Mouse (Mus musculus): ENCODE results near the gene Casz1.

Casz1 gene

DNA sequence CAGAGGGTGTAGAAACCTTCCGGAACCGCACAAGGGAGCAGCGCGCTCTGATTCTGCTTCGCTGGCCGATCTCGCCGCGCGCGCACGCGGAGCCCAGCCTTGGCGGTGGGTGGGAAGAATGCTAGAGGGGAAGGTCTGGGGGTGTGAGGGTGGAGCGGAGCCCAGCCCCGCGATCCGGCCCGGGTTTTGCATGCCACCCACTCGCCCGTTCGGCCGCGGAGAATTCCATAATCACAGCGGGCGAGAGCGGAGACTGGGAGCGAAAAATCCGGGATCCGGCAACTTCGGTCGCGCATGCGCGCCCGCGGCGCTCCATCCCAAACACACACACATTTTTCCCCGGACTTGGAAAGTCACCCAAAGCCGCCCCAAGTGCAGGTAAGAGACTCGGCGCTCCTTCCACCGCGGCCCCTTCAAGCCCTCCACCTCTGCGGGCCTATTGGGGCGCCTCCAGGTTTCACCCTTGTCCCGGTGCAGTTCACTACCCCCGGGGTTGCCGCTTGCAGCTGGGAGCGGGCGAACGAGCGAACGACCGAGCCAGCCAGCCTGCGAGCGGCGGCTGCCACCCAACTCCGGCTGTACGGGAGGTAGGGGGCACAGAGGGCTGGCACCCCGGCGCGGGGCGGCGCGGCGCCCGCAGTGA, at the start of gene Casz1:
Gene Casz1, plus strand, starts transcription at position 293 of the 643 bp plus-strand sequence.
- no peak for DNase-seq (ENCODE audit: low spot score)

DNA sequence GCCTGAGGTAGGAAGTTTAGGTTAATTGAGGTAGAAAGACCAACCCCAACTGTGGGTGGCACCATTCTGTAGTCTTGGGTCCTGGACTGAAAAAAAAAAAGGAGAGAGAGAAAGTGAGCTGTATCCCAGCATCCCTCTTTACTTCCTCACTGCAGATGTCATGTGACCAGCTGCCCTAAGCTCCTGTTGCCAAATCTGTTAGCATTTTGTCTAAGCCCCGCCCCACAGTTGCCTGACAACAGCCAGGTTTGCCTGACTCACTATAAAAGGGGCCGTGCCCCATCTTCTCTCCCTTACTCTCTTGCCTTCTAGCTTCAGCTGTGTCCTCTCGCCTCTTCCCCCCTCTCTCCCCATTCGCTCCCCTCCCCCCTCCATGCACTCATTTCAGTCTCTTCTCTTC, 45.4 kb upstream of the Casz1 start:
- no peak for DNase-seq (ENCODE audit: low spot score)

DNA sequence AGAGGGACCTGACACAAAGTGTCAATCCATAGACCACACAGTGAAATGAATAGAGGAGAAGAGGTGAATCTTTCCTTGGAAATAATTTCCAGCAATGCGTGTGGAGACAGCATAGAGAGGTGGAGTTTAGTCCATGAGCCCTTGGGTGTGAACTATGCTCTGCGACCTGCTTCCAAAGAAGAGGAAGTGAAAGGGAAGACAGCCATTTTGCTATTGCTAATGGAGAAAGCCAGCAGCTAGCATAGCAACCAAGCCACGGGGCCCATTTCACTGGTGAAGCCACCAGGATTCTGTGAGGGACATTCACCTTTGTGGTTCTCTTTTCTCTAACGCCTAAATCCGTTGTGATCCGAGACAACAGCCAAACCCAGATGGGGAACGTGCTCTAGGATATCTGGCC, 44.1 kb upstream of the Casz1 start:
- DNase-seq (ENCODE audit: low spot score): no peak

DNA sequence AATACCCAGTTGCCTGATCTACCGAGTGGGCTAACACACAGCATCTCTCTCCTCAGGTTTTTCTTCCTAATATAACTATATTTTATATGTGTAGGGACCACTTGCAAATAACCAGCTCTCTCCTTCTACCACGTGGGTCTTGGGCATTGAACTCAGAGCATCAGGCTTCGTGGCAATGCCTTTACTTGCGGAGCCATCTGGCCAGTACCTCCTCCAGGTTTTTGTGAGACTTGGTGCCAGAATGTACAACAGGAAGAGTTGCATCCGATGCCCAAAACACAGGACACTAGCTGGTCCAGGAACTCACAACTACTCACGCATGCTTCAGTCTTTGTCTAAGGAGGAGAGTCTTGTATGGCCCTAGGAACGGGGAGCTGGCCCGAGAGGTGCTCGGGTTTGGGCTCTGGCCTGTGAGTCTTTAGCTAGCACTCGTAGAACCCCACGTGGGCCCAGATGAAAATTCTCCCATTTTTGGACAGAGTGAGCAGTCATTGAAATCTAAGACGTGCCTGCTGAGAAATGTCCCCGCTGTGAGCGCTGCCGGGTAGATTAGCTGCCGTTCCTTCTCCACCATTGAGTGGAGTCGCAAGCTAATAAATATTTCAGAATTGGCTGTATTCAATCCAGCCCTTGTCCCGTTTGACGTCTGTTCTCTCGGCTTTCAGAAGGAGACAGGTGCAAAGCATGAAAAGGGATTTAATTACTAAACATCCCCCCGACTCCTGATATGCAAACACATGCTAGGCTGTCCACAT, 38.0 kb upstream of the Casz1 start:
- DNase-seq (ENCODE audit: low spot score): no peak

DNA sequence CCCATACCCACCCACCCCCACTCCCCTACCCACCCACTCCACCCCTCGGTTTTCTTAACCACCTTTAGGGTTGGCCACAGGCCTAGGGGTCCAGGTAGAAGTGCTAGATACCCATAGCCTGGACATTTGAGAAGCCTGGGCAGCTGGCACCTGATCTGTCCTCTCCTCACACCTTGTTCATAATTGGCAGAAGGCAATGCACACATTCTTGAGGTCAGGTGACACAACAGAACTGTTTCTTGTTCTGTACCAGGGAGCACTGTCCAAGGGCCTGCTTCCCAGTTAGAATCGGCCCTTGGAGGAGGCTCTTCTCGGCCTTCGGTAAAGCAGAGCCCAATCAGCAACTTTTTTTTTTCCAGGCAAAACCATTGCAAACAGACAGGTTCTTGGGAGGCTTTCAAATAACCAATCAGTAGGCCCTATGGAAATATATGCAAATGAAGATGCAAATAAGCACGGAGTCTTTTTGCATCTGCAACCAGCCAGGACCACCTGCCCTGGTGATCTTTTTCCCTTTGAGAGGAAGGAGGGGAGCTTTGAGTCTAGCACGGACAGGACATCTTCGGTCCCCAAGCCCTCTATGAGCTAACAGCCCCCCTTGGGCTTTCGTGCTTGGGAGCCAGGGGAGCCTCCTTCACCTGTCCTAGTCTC, 36.4 kb upstream of the Casz1 start:
- no peak for DNase-seq (ENCODE audit: low spot score)

DNA sequence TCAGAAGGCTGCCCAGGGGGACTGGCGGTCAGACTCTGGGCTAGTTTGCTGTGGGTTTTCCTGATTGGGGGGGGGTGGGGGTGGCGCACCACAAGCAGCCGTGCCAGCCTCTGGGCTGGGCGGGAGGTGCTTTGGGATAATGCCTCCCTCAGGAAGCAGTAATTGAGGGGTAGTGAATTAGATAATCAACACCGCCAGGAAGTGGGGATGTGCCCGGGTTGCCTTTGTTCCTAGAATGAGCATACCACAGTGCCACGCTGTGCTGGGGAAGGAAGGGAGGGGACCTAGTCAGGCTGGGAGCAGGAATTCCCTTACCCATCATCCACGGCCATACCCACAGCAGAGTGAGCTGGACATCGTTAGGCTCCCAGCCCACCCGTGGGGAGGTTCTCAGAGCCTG, 35.6 kb upstream of the Casz1 start:
- DNase-seq (ENCODE audit: low spot score): no peak

DNA sequence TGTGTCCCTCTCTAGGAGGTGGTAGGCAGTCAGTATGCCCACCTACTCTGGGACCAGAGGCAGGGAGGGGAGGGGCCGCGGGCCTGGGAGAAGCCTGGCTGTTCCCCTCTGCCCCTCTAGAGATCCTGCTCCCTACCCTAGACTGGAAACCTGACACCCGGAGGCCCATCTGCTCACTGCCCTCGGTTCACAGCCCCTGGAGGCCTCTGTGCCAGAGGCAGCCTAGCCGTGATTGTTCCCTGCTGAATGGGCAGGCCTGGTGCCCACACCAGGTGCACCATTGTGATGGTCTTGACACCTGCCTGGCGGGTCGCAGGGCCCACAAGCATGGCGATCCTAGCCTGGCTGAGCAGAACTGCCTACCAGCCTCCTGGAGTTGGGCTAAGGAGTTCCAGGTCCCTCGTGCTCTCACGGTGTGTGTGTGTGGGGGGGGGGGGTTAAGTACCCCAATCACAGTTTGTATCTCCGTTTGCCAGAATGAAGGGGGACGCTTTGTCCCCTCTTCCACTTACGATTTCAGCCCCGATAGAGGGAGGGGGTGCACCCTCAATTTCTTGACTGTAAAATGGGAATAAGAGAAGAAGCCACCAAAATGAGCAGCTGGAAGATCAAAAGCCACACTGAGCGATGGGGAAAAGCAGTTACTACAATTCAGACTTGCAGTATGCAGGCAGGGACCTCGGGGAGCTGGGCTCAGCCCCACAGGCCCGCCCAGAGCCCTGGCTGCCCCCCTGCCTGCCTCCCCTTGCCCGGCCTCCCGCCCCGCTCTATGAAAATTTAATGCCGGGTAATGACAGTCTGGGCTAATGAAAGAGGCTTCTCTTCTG, 33.4 kb upstream of the Casz1 start:
- DNase-seq (ENCODE audit: low spot score): no peak

DNA sequence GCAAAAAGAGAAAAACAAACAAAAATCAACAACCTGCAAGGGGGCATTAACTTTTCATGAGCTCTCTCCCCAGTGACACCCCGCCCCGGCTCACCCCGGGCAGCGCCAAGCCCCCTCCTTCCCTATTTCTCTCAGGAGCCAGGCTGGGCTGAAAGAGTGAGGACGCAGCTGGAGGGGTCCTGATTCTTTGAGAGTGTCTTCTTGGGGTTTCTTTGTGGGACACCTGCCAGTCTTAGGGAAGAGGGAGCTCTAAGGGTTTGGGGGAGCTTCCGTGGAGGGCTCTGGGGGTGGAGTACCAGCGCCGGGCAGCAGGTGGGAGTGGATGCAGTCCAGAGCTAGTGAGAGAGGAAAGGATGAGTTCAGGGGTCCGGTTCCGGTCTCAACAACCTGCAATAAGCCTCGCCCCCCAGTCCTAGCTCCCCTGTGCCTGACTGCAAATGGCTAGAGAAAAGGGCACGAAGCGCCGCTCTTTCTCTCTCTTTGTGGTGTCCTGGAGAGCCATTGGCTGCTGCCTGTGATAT, 32.8 kb upstream of the Casz1 start:
- DNase-seq (ENCODE audit: low spot score): no peak

DNA sequence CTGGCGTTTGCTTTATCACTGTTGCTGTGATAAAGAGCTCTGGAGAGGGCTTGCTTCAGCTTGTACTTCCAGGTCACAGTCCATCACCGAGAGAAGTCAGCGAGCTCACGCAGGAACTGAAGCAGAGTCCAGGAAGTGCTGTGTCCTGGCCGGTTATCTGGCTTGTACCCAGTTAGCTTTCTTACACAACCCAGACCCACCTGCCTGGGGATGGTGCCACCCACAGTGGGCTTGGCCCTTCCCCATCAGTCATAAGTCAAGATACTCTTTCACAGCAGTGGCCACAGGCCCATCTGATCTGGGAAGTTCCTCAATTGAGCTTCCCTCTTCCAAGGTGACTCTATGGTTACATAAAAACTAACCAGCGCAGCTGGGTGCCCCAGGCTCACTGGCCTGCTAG, 31.6 kb upstream of the Casz1 start:
- no peak for DNase-seq (ENCODE audit: low spot score)

DNA sequence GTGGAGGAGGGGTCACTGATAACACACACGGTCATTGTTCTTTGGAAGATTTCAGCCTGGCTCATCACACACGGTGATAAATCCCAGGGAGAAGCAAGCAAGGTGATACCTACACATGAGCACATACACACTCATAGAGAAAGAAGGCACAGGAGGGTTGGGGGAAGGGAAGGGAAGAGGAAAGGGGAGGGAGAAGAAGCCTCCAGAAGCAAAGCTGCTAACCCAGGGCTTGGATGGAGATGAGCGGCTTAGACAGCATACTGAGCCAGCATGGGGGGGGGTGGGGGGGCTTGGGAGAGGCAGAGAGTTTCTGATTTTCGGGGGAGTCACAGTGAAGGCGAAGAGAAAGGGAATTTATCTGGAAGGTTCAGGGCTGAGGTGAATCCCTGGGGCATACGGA, 30.2 kb upstream of the Casz1 start:
- no peak for DNase-seq (ENCODE audit: low spot score)

DNA sequence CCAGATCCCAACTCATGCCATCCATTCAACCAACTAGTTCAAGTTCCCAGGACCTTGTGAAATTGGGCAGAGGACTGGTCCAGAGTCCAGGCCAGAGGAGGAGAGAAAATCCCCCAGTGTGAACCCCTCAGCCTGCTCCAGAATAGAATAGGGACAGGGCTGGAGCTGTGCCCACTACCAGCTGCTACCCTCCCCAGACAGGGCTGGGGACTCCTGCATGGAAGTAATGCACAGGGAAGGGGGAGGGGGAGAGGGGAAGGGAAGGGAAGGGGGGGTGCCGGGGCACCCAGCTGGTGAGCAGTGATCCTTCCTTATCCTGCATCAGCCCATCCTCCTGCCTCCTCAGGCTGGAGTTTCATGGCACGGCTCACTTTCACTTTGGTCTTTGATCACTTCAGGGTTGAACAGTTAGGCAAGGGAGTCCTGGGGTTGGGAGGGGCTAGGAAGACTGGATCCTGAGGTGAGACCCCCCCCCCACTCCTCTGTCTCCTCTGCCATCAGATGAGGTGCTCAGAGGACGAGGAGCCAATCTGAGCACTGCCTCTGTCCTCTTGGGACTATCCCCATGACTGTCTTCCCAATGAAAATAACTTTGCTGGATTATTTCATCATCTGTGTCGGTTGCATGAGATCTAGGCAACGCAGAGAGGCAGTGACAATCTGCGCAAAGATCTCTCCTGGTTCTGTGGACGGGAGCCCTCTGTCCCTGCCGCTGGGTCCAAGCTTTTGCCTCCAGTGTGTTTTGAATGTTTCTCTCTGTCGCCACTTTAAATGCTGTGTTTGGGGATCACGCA, 28.6 kb upstream of the Casz1 start:
- DNase-seq (ENCODE audit: low spot score): no peak

DNA sequence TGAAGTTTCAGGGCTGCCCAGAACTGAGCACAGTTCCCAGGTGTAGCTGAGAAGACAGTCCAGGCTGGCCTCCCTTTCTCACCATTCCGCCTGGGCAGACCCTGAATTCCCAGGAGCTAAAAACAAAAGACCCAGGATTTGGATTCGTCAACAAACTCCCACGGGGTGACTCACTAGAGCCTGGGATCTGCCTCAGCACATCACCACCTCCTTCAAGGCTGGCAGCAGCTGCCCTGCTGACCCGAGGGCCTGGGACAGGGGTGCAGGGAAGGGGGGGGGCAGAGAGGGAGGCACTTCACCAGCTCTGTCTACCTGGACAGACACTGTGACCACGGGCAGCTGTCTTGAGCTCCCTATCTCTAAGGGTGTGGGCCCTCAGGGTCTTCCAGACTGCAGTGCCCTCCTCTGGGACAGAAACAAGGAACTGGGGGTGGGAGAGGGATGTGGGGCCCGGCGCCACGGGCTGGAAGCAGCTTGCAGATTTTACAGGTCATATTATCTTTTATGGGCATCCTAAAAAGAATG, 24.1 kb upstream of the Casz1 start:
- no peak for DNase-seq (ENCODE audit: low spot score)

DNA sequence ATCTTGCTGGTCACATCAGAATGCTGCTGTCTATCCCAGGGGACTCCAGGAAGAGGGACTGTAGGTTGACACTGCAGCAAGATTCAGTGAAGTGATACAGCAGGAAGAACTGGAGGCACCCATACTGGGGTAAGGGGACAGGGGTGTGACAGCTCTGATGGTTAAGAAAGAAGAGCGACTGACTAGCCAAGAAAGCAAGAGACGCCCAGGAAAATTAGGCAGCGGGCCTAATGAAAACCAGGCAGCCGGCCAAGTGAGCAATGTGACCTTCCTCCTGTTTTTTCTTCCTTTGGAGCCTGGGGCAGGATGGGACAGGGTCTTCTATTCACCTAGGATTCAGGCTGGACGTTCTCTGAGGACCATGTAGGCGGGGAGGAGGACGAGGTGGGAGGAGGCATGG, 22.7 kb upstream of the Casz1 start:
- no peak for DNase-seq (ENCODE audit: low spot score)

DNA sequence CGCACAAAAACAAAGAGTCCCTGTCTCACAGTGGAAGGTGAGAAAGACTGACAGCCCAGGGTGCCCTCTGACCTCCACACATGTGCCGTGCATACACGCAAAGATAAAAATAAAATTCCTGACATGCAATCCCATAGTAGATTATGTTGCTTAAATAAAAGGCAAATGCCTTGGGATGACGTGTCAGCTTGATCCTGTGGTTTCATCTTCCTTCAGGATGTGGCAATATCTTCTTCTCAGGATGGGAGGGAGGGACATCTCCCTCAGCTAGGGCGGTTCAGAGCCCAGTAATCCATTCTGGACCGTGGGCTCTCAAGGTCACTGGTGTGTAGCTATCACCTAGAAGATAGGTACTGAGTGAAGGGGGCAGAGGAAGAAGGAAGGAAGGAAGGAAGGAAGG, 21.3 kb upstream of the Casz1 start:
- DNase-seq (ENCODE audit: low spot score): no peak

DNA sequence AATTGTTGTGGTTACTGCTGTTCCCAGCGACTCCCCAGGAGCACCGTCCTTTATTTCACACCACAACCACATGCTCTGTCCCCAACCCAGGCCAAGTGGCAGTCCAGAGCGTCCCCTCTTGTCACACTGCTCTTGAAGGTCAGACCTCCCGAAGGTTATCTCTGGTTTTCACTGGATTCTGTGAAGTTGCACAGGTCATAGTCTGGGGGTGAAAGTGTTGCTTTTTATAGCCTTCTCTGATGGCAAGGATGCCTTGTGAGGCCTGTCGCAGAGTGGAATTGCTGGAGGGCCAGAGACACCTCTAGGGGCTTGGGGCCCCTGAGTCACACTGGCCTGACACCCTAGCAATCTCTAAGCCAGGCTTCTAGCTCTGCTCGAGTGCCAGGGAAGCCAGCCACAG, 20.5 kb upstream of the Casz1 start:
- no peak for DNase-seq (ENCODE audit: low spot score)

DNA sequence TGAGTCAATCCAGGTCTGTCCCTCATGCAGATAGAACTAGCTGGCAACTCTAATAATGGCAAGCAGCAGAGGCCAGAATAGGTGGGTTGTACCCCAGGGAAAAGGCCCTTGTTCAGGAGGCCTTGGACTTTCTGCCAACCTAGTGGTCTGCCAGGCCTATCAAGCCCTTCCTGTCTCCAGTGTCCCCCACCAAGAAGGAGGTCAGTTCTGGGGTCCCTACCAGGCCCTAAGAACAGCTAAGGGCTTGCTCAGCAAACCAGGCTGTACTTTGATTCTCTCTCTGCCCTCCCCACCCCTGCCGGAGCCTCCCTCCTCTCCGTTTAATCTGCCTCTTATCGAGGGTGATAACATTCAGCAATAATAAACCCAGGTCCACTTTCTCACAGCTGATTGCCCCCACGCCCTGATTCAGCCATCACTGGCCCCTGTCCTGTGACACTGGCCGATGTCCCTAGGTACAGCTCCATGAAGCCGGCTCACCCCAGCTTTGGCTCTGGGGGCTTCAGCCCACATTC, 19.1 kb upstream of the Casz1 start:
- no peak for DNase-seq (ENCODE audit: low spot score)

DNA sequence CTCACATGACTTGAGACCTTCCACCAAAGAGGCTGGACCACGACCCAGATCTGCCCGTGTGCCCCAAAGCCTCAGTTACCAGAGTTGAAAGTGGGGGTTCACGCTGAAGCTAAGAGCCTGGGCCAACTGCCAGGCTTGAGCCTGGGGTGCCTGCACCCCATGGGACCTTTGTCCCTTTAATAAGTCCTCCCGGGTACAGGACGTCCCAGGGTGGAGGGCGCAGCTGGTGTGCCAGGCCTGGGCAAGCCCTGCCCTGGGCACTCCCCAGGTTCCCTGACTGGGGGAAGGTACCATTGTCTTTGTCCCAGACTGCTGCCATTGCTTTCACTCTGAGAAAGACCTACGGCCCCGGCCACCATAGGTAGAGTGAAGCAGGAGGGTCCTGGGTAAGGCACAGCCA, 18.2 kb upstream of the Casz1 start:
- no peak for DNase-seq (ENCODE audit: low spot score)

DNA sequence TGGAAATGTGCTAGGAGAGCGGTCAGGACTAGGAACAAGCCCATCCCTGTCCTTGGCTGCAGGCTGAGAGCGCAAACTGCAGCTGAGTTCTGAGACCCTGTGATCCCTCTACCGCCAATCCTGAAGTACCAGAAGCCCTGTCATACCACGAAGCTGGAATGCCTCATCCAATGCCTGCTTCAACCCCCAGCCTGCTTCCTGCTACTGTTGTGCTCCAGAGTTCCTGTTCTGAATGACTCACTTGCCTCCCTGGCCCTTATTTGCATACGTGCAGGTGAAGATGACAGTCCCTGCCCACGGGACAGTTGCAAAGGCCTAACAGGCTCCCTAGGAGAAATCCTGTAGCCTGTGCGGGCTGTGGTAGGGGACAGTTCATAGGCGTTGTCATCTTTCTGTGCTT, 13.3 kb upstream of the Casz1 start:
- no peak for DNase-seq (ENCODE audit: low spot score)

DNA sequence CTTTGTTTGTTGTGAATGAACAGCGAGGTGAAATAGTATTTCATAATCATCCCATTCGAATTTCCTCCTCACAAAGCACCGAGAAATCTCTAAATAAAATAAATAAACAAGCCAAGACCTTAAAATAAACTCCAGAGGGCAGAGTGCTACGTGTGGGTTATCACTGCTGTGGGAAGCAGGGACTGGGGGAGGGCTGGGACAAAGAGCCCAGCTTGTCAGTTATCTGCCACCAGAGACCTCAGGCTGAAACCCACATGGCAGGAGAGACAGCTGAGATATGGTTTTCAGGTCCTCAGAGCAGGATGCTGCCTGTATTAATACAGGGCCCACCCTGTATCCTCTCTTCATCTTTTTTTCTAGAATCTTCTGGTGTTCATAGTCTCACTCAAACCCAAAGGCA, 9.2 kb upstream of the Casz1 start:
- DNase-seq (ENCODE audit: low spot score): no peak

DNA sequence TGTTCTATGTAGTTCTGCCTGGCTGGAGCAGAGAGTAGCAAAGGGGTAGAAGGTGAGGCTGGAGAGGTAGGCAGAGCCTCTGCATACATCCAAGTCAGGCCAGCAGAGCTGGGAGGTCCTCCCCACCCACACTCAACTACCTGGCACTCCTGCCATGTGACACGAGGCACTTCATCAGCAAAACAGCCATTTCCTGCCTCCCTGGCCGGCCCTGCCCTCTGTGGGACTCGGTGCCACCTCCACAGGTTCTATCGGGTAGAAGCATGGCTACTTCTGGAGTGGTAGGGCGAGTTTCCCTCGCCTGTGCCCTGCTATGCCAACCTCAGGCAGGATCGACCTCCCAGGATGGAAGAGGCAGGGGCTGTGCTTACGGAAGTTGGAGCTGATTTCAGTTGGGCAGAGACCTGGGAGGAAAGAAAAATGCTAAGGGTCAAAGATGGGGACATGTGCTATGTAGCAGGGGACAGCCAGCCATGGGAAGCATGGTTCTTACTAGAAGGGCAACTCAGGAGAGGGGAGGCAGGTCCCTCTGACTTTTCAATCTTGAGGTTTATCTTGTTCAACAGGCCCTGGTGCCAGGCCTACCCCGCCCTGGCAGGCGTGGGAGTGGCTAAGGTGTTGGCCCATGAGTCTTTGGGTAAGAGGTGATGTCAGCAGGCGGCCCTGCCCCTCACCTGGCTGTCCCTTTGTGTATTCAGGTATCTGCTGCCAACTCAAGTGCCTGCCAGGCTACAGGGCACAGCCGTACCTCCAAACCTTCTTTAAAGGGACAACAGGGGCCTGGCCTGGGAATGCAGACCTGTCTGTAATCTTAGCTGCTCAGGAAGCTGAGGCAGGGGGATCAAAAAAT, 6.5 kb upstream of the Casz1 start:
- no peak for DNase-seq (ENCODE audit: low spot score)

Measured in T-cell, adult 2 months (primary cell).